Mouse (Mus musculus): ENCODE data around the gene Lrrfip2. TPM values are rescaled to one million over a fixed set of nuclear protein-coding genes. Genes with fewer than 3 reads are reported as not detected.
A peak's percentile ranks its signal among the peaks of the same experiment; 100 is the strongest.

Lrrfip2 gene
- polyA plus RNA-seq (2014; fragmentation: Nextera tagmentation; extraction: Ambion mirVana) = 46.3 and 49.9 TPM in 2 replicates

- peaks cover 15% of the 10 kb centered on the region for H3K4me1 ChIP-seq (ENCODE audit: control insufficient read depth, insufficient read depth, low read length)
- H3K4me3 ChIP-seq (ENCODE audit: low read depth, low read length) = peak within 1 kb of the TSS; percentile 76
- no peak for ATAC-seq (ENCODE audit: low FRiP score)
- no peaks in the 10 kb centered on the region for H3K27me3 ChIP-seq (ENCODE audit: control insufficient read depth, insufficient read depth, low read length)
- no peaks in the 10 kb centered on the region for H3K9me3 ChIP-seq (ENCODE audit: control insufficient read depth, low read length)
- H3K9ac ChIP-seq (ENCODE audit: low read length) = peak within 1 kb of the TSS; percentile 90
- peak within 1 kb of the TSS; percentile 83 for H3K4me2 ChIP-seq
- no peaks in the 10 kb centered on the region for H3K36me3 ChIP-seq (ENCODE audit: control insufficient read depth, insufficient read depth, low read length)
- no peak for DNase-seq (ENCODE audit: low spot score, missing footprints)
- WGBS = 46% methylated on average over 14 of the region's 14 CpGs
- H3K27ac ChIP-seq (ENCODE audit: low read depth, low read length) = peak within 1 kb of the TSS; percentile 70
Observed at GRCm38 (mm10) chr9:111117126-111117642, at the start of gene Lrrfip2. TSS of gene Lrrfip2 (plus strand) at chr9:111117592.

DNA sequence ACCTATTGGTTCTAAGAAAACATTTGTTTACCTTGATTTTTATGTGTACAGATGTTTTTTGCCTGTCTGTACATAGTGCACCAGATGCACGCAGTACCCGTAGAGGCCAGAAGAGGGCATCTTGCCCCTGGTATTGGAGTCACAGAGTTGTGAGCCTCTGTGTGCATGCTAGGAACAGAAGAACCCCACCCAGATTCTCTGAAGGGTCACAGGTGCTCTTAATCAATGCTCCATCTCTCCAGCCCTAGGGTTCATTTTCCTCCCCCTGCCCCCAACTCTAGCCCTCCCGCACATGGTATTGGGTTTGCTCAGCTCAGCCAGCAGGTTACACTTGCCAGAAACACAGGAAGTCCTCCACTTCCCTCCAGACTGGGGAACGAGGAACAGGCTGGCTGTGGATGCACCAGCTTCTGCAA is 46.8 kb upstream of the Lrrfip2 start:
- H3K27ac ChIP-seq (ENCODE audit: low read depth, low read length) = no peak overlapping the region
- DNase-seq (ENCODE audit: low spot score, missing footprints) (peak; percentile 91), ATAC-seq (ENCODE audit: low FRiP score) (no peak)
- H3K27me3 ChIP-seq (ENCODE audit: control insufficient read depth, insufficient read depth, low read length) = no peaks in the 10 kb centered on the region
- no peak overlapping the region for H3K9ac ChIP-seq (ENCODE audit: low read length)
- no peak overlapping the region for H3K4me2 ChIP-seq
- no peaks in the 10 kb centered on the region for H3K4me1 ChIP-seq (ENCODE audit: control insufficient read depth, insufficient read depth, low read length)
- H3K9me3 ChIP-seq (ENCODE audit: control insufficient read depth, low read length) = peaks cover 3% of the 10 kb centered on the region; the same call in 1 of the 2 replicates
- no peaks in the 10 kb centered on the region for H3K36me3 ChIP-seq (ENCODE audit: control insufficient read depth, insufficient read depth, low read length)
- H3K4me3 ChIP-seq (ENCODE audit: low read depth, low read length) = no peak overlapping the region
- WGBS = 41% methylated on average over 4 of the region's 4 CpGs

- no peak for DNase-seq (ENCODE audit: low spot score, missing footprints)
- Histone ChIP-seq H3K9me3 (ENCODE audit: control insufficient read depth, low read length) (peaks cover 3% of the 10 kb centered on the region; the same call in 1 of the 2 replicates), H3K9ac (ENCODE audit: low read length) (no peak overlapping the region), H3K4me3 (ENCODE audit: low read depth, low read length) (no peak overlapping the region), H3K27me3 (ENCODE audit: control insufficient read depth, insufficient read depth, low read length) (no peaks in the 10 kb centered on the region), H3K36me3 (ENCODE audit: control insufficient read depth, insufficient read depth, low read length) (no peaks in the 10 kb centered on the region), H3K4me2 (no peak overlapping the region), H3K4me1 (ENCODE audit: control insufficient read depth, insufficient read depth, low read length) (no peaks in the 10 kb centered on the region), H3K27ac (ENCODE audit: low read depth, low read length) (no peak overlapping the region)
- 65% methylated on average over 7 of the region's 7 CpGs for WGBS
- no peak for ATAC-seq (ENCODE audit: low FRiP score)
Observed at GRCm38 (mm10) chr9:111072175-111072574, 45.2 kb upstream of the Lrrfip2 start.

- WGBS = 69% methylated on average over 4 of the region's 4 CpGs
- H3K36me3 ChIP-seq (ENCODE audit: control insufficient read depth, insufficient read depth, low read length) = no peaks in the 10 kb centered on the region
- no peaks in the 10 kb centered on the region for H3K4me1 ChIP-seq (ENCODE audit: control insufficient read depth, insufficient read depth, low read length)
- H3K27ac ChIP-seq (ENCODE audit: low read depth, low read length) = no peak overlapping the region
- H3K9me3 ChIP-seq (ENCODE audit: control insufficient read depth, low read length) = peaks cover 6% of the 10 kb centered on the region; the same call in 1 of the 2 replicates
- DNase-seq (ENCODE audit: low spot score, missing footprints) (no peak), ATAC-seq (ENCODE audit: low FRiP score) (no peak)
- H3K4me2 ChIP-seq = no peak overlapping the region
- no peak overlapping the region for H3K9ac ChIP-seq (ENCODE audit: low read length)
- no peak overlapping the region for H3K4me3 ChIP-seq (ENCODE audit: low read depth, low read length)
- H3K27me3 ChIP-seq (ENCODE audit: control insufficient read depth, insufficient read depth, low read length) = no peaks in the 10 kb centered on the region
Observed at GRCm38 (mm10) chr9:111072971-111073370, 44.4 kb upstream of the Lrrfip2 start.

DNA sequence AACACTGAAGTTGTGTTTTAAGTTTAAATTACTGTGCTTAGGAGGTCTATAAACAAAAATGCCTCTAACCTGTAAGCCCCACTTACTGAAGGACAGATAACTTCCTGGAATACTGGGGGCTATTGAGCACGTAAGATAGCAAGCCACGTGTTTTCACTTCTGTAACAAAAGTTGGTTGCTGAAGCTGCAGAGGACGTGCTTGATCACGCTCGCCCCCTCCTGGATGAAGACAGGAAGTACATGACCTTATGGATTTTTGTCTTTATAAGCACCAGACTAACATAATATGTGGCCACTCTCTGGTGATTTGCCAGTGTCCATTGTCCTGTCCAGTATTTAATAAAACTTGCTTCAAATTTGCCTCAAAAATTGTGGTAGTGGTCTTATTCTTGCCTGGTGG is 39.6 kb upstream of the Lrrfip2 start:
- WGBS = 61% methylated on average over 5 of the region's 5 CpGs

GRCm38 (mm10) chr9:111080801-111081200 is 36.6 kb upstream of the Lrrfip2 start:
- Histone ChIP-seq H3K4me1 (ENCODE audit: control insufficient read depth, insufficient read depth, low read length) (no peaks in the 10 kb centered on the region), H3K27ac (ENCODE audit: low read depth, low read length) (no peak overlapping the region), H3K27me3 (ENCODE audit: control insufficient read depth, insufficient read depth, low read length) (no peaks in the 10 kb centered on the region), H3K9ac (ENCODE audit: low read length) (no peak overlapping the region), H3K4me2 (no peak overlapping the region), H3K36me3 (ENCODE audit: control insufficient read depth, insufficient read depth, low read length) (no peaks in the 10 kb centered on the region), H3K4me3 (ENCODE audit: low read depth, low read length) (no peak overlapping the region), H3K9me3 (ENCODE audit: control insufficient read depth, low read length) (peaks cover 3% of the 10 kb centered on the region; the same call in 1 of the 2 replicates)
- ATAC-seq (ENCODE audit: low FRiP score) (no peak), DNase-seq (ENCODE audit: low spot score, missing footprints) (peak; percentile 49)
- WGBS = 92% methylated on average over 8 of the region's 8 CpGs

More for the DNA sequence above, 39.6 kb upstream of the Lrrfip2 start:
- Histone ChIP-seq H3K36me3 (ENCODE audit: control insufficient read depth, insufficient read depth, low read length) (no peaks in the 10 kb centered on the region), H3K4me1 (ENCODE audit: control insufficient read depth, insufficient read depth, low read length) (no peaks in the 10 kb centered on the region), H3K27me3 (ENCODE audit: control insufficient read depth, insufficient read depth, low read length) (no peaks in the 10 kb centered on the region), H3K4me3 (ENCODE audit: low read depth, low read length) (no peak overlapping the region), H3K27ac (ENCODE audit: low read depth, low read length) (no peak overlapping the region), H3K9me3 (ENCODE audit: control insufficient read depth, low read length) (peaks cover 6% of the 10 kb centered on the region; the same call in 1 of the 2 replicates), H3K9ac (ENCODE audit: low read length) (no peak overlapping the region), H3K4me2 (no peak overlapping the region)
- DNase-seq (ENCODE audit: low spot score, missing footprints) = peak; percentile 35
- no peak for ATAC-seq (ENCODE audit: low FRiP score)

DNA sequence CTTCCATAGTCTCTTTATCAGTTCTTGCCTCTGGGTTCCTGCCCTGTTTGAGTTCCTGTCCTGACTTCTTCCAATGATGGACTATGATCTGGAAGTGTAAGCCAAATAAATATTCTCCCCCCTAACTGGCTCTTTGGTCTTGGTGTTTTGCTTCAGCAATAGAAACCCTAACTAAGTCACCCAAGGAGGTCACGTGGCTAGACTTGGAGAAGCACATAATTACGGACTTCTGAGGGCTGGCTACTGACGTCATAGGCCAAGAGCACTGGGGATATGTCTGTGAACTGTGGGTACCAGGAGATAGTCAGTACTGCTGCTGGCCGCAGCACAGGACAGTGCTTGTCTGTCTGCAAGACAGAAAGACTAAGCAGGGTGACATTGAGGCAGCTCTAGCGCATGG is 35.6 kb upstream of the Lrrfip2 start:
- Histone ChIP-seq H3K4me2 (no peak overlapping the region), H3K4me1 (ENCODE audit: control insufficient read depth, insufficient read depth, low read length) (no peaks in the 10 kb centered on the region), H3K27ac (ENCODE audit: low read depth, low read length) (no peak overlapping the region), H3K36me3 (ENCODE audit: control insufficient read depth, insufficient read depth, low read length) (no peaks in the 10 kb centered on the region), H3K4me3 (ENCODE audit: low read depth, low read length) (no peak overlapping the region), H3K9me3 (ENCODE audit: control insufficient read depth, low read length) (peaks cover 3% of the 10 kb centered on the region; the same call in 1 of the 2 replicates), H3K9ac (ENCODE audit: low read length) (no peak overlapping the region), H3K27me3 (ENCODE audit: control insufficient read depth, insufficient read depth, low read length) (no peaks in the 10 kb centered on the region)
- DNase-seq (ENCODE audit: low spot score, missing footprints) (peak; percentile 53), ATAC-seq (ENCODE audit: low FRiP score) (no peak)
- WGBS = 81% methylated on average over 5 of the region's 5 CpGs

DNA sequence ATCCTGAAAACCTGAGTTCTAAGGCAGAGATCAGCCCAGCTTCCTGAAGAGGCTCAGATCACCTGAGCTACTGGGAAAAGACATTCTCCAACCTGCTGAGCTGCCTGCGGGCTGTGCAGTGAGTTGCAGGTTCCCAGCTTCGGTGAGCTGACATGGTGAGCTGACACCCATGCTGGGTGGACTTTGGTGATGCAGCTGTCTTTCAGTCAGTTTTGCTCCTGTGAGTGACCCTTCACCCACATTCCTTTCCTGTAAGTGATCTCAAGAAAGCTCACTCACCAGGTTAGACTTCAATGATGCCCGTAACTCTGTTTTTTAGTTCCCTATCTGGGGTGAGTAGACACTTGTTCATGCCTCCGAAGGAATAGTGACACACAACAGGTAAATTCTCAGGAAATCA is 32.1 kb upstream of the Lrrfip2 start:
- H3K27ac ChIP-seq (ENCODE audit: low read depth, low read length) = no peak overlapping the region
- ATAC-seq (ENCODE audit: low FRiP score) (no peak), DNase-seq (ENCODE audit: low spot score, missing footprints) (no peak)
- no peak overlapping the region for H3K4me2 ChIP-seq
- no peaks in the 10 kb centered on the region for H3K36me3 ChIP-seq (ENCODE audit: control insufficient read depth, insufficient read depth, low read length)
- no peaks in the 10 kb centered on the region for H3K4me1 ChIP-seq (ENCODE audit: control insufficient read depth, insufficient read depth, low read length)
- no peaks in the 10 kb centered on the region for H3K27me3 ChIP-seq (ENCODE audit: control insufficient read depth, insufficient read depth, low read length)
- H3K9ac ChIP-seq (ENCODE audit: low read length) = no peak overlapping the region
- WGBS = 63% methylated on average over 4 of the region's 4 CpGs
- no peaks in the 10 kb centered on the region for H3K9me3 ChIP-seq (ENCODE audit: control insufficient read depth, low read length)
- no peak overlapping the region for H3K4me3 ChIP-seq (ENCODE audit: low read depth, low read length)

DNA sequence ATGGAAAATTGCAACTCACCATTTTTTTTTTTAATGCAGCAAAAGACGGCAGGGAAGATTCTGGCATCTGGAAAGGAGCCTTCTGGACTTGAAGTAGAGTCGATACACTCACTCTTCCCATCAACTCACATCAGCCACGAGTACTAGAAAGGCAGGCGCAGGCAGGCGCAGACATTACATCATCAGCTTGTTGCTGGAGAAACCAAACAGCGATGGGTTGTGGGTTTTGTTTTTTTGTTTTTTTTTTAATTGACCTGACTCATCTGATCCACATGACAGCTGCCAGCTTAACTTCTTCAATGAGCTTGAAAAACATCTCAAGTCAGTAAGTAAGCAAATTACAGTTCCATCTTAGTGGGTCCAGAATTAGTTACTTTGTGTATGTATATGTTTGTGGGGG is 31.3 kb upstream of the Lrrfip2 start:
- DNase-seq (ENCODE audit: low spot score, missing footprints) = no peak
- Histone ChIP-seq H3K4me3 (ENCODE audit: low read depth, low read length) (no peak overlapping the region), H3K4me1 (ENCODE audit: control insufficient read depth, insufficient read depth, low read length) (no peaks in the 10 kb centered on the region), H3K9ac (ENCODE audit: low read length) (no peak overlapping the region), H3K27me3 (ENCODE audit: control insufficient read depth, insufficient read depth, low read length) (no peaks in the 10 kb centered on the region), H3K4me2 (no peak overlapping the region), H3K27ac (ENCODE audit: low read depth, low read length) (no peak overlapping the region), H3K36me3 (ENCODE audit: control insufficient read depth, insufficient read depth, low read length) (no peaks in the 10 kb centered on the region), H3K9me3 (ENCODE audit: control insufficient read depth, low read length) (no peaks in the 10 kb centered on the region)
- ATAC-seq (ENCODE audit: low FRiP score) = no peak
- WGBS = 76% methylated on average over 6 of the region's 6 CpGs

All from midbrain, embryonic 11.5 days (tissue).